Mouse (Mus musculus) spleen, adult 2 months (tissue): Measurements from ENCODE around the gene Myo16.

ENCODE experiments used
- CTCF ChIP-seq: fragments of 200-500 bp; IDR thresholded peaks from 2 replicates; pipeline ENCODE4 v1.5.1; 2011; ENCODE audit warnings: mild to moderate bottlenecking, inconsistent platforms; ENCODE audit not compliant: insufficient read depth, insufficient read length, insufficient replicate concordance; ENCODE audit errors: extremely low read depth
- POLR2A ChIP-seq: fragments of 200-500 bp; IDR thresholded peaks from 2 replicates; pipeline ENCODE4 v1.6.1; 2011; ENCODE audit warnings: low read depth, low read length, inconsistent platforms

GRCm38 (mm10) chr8:10562636-10563035 lies 408.9 kb downstream of the Myo16 start:
- TF ChIP-seq CTCF: no peak
- TF ChIP-seq POLR2A: no peak
